In the genomic region with DNA sequence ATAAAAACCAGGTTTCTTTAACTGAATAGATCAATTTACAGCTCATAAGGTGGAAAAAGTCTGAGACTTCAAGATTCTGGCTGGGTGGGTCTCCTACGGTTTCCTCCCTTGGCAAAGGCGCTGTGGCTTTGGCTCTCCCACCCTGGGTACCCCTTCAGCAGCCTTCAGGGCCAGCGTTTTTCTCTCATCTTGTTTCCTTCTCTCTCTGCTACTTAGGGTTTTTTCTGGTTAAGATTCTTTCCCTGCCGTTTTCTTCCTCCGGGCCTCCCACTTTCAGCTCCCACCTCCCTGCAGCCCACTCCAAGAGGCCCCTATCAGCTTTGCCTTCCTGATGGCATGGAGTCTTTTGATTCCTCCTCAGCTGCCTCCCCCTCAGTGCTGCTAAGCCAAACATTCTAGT, we compare ENCODE assay signal across 14 mouse cellular contexts.
A peak's percentile ranks its signal among the peaks of the same experiment; 100 is the strongest.
DNase-seq lines count a peak whose midpoint lies in the region; ATAC-seq lines count a peak whose summit lies in the region.
"Had no signal": no experiment of that assay in that cellular context is flagged by ENCODE, and none has a peak within 500 bp of the region (broad histone marks: within the 10 kb centered on the region; RNA-seq: fewer than 3 reads in every experiment).

No protein-coding gene starts in this region.

- WGBS in hindbrain, embryonic 10.5 days = 50% methylated on average over 5 of the region's 5 CpGs
- WGBS in hindbrain, embryonic 16.5 days = 54% methylated on average over 5 of the region's 5 CpGs
- 46% methylated on average over 5 of the region's 5 CpGs for WGBS in neural tube, embryonic 12.5 days

- intact Hi-C loops in gastrocnemius, postnatal 14 days (cut with DNase I; ENCODE audit: low total_unique reads) = no loop called here

- H3K4me3 ChIP-seq in hindbrain, embryonic 10.5 days = no peak overlapping the region
- no peak overlapping the region for H3K4me3 ChIP-seq in hindbrain, embryonic 16.5 days (ENCODE audit: low read length)
- H3K4me3 ChIP-seq in neural tube, embryonic 12.5 days = no peak overlapping the region
- H3K4me3 ChIP-seq: left cerebral cortex, adult 2 months; megakaryocyte, embryonic 14.5 days had no signal

- H3K4me2 ChIP-seq in hindbrain, embryonic 16.5 days (ENCODE audit: low read length) = no peak overlapping the region
- H3K4me2 ChIP-seq in neural tube, embryonic 12.5 days (replicated peaks) = 0 out of 2 replicates have a peak overlapping the region, but pooled peaks have one; percentile 18

- no peak for ATAC-seq in hindbrain, embryonic 16.5 days
- ATAC-seq in neural tube, embryonic 12.5 days (ENCODE audit: low FRiP score, low read depth) = no peak

- no peaks in the 10 kb centered on the region for H3K9me3 ChIP-seq in hindbrain, embryonic 10.5 days
- H3K9me3 ChIP-seq in hindbrain, embryonic 16.5 days (ENCODE audit: control insufficient read depth, low read length) = no peaks in the 10 kb centered on the region
- H3K9me3 ChIP-seq in neural tube, embryonic 12.5 days = no peaks in the 10 kb centered on the region

- H3K27ac ChIP-seq in hindbrain, embryonic 10.5 days = peak overlapping the region; percentile 56
- H3K27ac ChIP-seq in hindbrain, embryonic 16.5 days (ENCODE audit: low read depth, low read length) = no peak overlapping the region
- no peak overlapping the region for H3K27ac ChIP-seq in neural tube, embryonic 12.5 days
- H3K27ac ChIP-seq: left cerebral cortex, adult 2 months; liver, embryonic 14.5 days had no signal

- H3K36me3 ChIP-seq in hindbrain, embryonic 10.5 days = no peaks in the 10 kb centered on the region
- no peaks in the 10 kb centered on the region for H3K36me3 ChIP-seq in hindbrain, embryonic 16.5 days (ENCODE audit: control insufficient read depth, insufficient read depth, low read length)
- no peaks in the 10 kb centered on the region for H3K36me3 ChIP-seq in neural tube, embryonic 12.5 days

- no peak for DNase-seq in hindbrain, embryonic 10.5 days (ENCODE audit: low spot score)
- no peak for DNase-seq in neural tube, embryonic 10.5 days (ENCODE audit: extremely low spot score, low spot score)
- DNase-seq in fibroblast of lung, adult 2 months (ENCODE audit: low read depth) = peak; percentile 53
- no peak for DNase-seq in gastrocnemius, postnatal 14 days
- no peak for DNase-seq in retina, embryonic 14.5 days (ENCODE audit: low spot score)
- DNase-seq: cerebellum, adult 18-20 months; gastrocnemius, postnatal 36 days; right cerebral cortex, postnatal 4 days; thymus, postnatal 4 days had no signal

- peaks cover 38% of the 10 kb centered on the region for H3K4me1 ChIP-seq in hindbrain, embryonic 10.5 days (replicated peaks)
- H3K4me1 ChIP-seq in hindbrain, embryonic 16.5 days (ENCODE audit: control insufficient read depth, insufficient read depth, low read depth, low read length) = peaks cover 3% of the 10 kb centered on the region
- peaks cover 14% of the 10 kb centered on the region for H3K4me1 ChIP-seq in neural tube, embryonic 12.5 days

- no peak overlapping the region for H3K9ac ChIP-seq in hindbrain, embryonic 16.5 days (ENCODE audit: low read depth, low read length)
- H3K9ac ChIP-seq in neural tube, embryonic 12.5 days = no peak overlapping the region
- H3K9ac ChIP-seq: liver, embryonic 14.5 days had no signal

- H3K27me3 ChIP-seq in hindbrain, embryonic 10.5 days (ENCODE audit: insufficient read depth, poor library complexity, severe bottlenecking) = no peaks in the 10 kb centered on the region
- H3K27me3 ChIP-seq in hindbrain, embryonic 16.5 days (replicated peaks; ENCODE audit: control insufficient read depth, insufficient read depth, low read length) = no peaks in the 10 kb centered on the region
- no peaks in the 10 kb centered on the region for H3K27me3 ChIP-seq in neural tube, embryonic 12.5 days (replicated peaks)
